Mouse (Mus musculus): ENCODE measurements around the gene Col11a2.

Gene Col11a2

GRCm38 (mm10) chr17:34102831-34103230 is 63.6 kb downstream of the Col11a2 start:
- DNase-seq (ENCODE audit: low read depth, low spot score) = no peak

- no peak for DNase-seq (ENCODE audit: low read depth, low spot score)
These were observed 65.6 kb downstream of the Col11a2 start for GRCm38 (mm10) chr17:34104804-34105203.

GRCm38 (mm10) chr17:34106555-34106954 is 67.3 kb downstream of the Col11a2 start:
- DNase-seq (ENCODE audit: low read depth, low spot score) = no peak

GRCm38 (mm10) chr17:34107109-34107867 is 68.1 kb downstream of the Col11a2 start:
- no peak for DNase-seq (ENCODE audit: low read depth, low spot score)

GRCm38 (mm10) chr17:34108460-34108859 is 69.2 kb downstream of the Col11a2 start:
- no peak for DNase-seq (ENCODE audit: low read depth, low spot score)

- DNase-seq (ENCODE audit: low read depth, low spot score) = peak; percentile 71
These were observed 70.0 kb downstream of the Col11a2 start for GRCm38 (mm10) chr17:34109038-34109805.

GRCm38 (mm10) chr17:34109806-34110195 is 70.6 kb downstream of the Col11a2 start:
- no peak for DNase-seq (ENCODE audit: low read depth, low spot score)

GRCm38 (mm10) chr17:34110309-34110708 is 71.1 kb downstream of the Col11a2 start:
- DNase-seq (ENCODE audit: low read depth, low spot score) = no peak

GRCm38 (mm10) chr17:34114114-34114513 is 74.9 kb downstream of the Col11a2 start:
- DNase-seq (ENCODE audit: low read depth, low spot score) = no peak

Measured in ES-CJ7 (cell line).